Mouse (Mus musculus): ENCODE results near the gene Trpm5. TPM values are rescaled to one million over a fixed set of nuclear protein-coding genes. Genes with fewer than 3 reads are reported as not detected.
A peak's percentile ranks its signal among the peaks of the same experiment; 100 is the strongest.

Trpm5 gene
- total and polyA plus RNA-seq, 2 experiments from 2014 or later = 1.3 to 1.6 TPM

DNA sequence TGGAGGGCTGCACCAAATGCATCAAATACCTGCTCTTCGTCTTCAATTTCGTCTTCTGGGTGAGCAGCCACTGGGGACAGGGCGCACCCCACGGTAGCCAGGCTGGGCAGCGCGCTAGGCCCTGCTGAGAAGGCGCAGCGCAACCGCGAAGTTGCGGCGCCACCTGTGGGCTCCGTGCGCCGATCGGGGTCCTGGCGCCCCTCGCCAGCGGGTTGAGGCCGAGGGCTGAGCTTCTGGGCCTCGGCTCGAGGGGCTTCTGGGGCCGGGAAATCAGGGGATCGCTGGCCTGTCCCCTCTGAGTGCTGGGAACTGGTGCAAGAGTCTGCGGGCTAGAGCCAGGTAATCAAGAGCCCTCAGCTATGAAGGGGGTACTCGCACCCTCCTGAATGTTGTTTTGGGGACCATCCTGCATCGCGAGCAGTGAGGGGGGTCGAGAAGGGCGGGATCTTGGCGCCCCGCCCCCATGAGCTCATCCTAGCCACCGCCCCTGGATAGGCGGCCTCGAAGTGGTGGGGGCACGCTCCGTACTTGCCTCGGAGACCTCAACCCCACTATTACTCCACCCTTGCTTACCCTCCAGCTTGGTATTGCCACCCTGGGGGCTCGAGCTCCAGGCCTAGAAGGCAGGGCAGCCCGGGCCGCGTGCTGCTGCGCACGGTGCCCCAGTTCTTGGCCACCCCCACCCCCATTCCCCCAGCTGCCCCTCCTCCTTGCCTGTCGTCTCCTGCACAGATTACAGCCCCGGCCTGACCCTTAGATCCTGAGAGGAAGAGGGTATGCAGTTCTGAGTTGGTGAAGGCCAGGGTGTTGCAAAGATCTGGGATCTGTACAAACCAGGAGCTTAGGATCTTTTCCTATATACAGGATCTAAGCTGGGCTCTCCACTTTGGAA lies 41.2 kb downstream of the Trpm5 start:
- Histone ChIP-seq H3K4me3 (ENCODE audit: low read depth, low read length) (peak overlapping the region; percentile 91), H3K4me2 (ENCODE audit: low read depth, low read length, poor library complexity, severe bottlenecking) (peak overlapping the region; percentile 82), H3K27ac (ENCODE audit: low read depth, low read length) (peak overlapping the region; percentile 88), H3K4me1 (ENCODE audit: insufficient read depth, low read length) (peaks cover 28% of the 10 kb centered on the region), H3K9me3 (ENCODE audit: low read length) (no peaks in the 10 kb centered on the region), H3K36me3 (ENCODE audit: insufficient read depth, low read length) (no peaks in the 10 kb centered on the region), H3K27me3 (ENCODE audit: insufficient read depth, low read length) (no peaks in the 10 kb centered on the region), H3K9ac (replicated peaks; ENCODE audit: low read length, poor library complexity, severe bottlenecking) (peak overlapping the region; percentile 98)
- WGBS = under 1% methylated on average over 44 of the region's 46 CpGs
- peak; percentile 58 for TF ChIP-seq CTCF (IDR thresholded peaks at IDR 0.05)
- peak; percentile 84 for ATAC-seq (ENCODE audit: low FRiP score)
- peak; percentile 79 for DNase-seq (ENCODE audit: low spot score)

- Histone ChIP-seq H3K9me3 (ENCODE audit: low read length) (no peaks in the 10 kb centered on the region), H3K9ac (replicated peaks; ENCODE audit: low read length, poor library complexity, severe bottlenecking) (peak within 1 kb of the TSS; percentile 98), H3K27me3 (ENCODE audit: insufficient read depth, low read length) (no peaks in the 10 kb centered on the region), H3K4me3 (ENCODE audit: low read depth, low read length) (peak within 1 kb of the TSS; percentile 91), H3K36me3 (ENCODE audit: insufficient read depth, low read length) (no peaks in the 10 kb centered on the region), H3K4me1 (ENCODE audit: insufficient read depth, low read length) (peaks cover 26% of the 10 kb centered on the region), H3K4me2 (ENCODE audit: low read depth, low read length, poor library complexity, severe bottlenecking) (peak within 1 kb of the TSS; percentile 82), H3K27ac (ENCODE audit: low read depth, low read length) (peak within 1 kb of the TSS; percentile 88)
- WGBS = under 1% methylated on average over 35 of the region's 37 CpGs
- TF ChIP-seq CTCF (IDR thresholded peaks at IDR 0.05) = no peak
- DNase-seq (ENCODE audit: low spot score) (peak; percentile 79), ATAC-seq (ENCODE audit: low FRiP score) (peak; percentile 76)
Observed at GRCm38 (mm10) chr7:143052626-143053007, 41.8 kb downstream of the Trpm5 start, which contains the start of gene Cd81. Cd81 (plus strand) TSS chr7:143052739.

DNA sequence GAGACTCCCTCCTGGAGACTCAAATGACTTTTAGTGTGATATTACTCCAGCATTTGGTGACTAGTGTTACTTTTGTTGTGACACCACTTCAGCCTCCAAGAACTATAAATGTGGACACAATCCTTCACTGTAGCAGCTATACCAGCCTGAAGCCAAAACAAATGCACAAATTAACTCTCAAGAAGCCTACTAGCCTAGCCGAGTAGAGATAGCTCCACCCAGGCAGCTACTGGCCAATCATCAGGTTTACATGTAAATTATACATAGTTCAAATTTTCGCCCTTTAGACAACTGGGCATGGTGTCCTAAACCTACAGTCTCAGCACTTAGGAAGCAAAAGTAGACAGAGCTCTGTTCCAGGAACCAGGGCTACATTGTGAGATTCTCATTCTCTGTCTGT lies 43.1 kb downstream of the Trpm5 start:
- Histone ChIP-seq H3K4me2 (ENCODE audit: low read depth, low read length, poor library complexity, severe bottlenecking) (no peak overlapping the region), H3K27ac (ENCODE audit: low read depth, low read length) (no peak overlapping the region), H3K4me3 (ENCODE audit: low read depth, low read length) (no peak overlapping the region), H3K4me1 (ENCODE audit: insufficient read depth, low read length) (peaks cover 26% of the 10 kb centered on the region), H3K9me3 (ENCODE audit: low read length) (no peaks in the 10 kb centered on the region), H3K27me3 (ENCODE audit: insufficient read depth, low read length) (no peaks in the 10 kb centered on the region), H3K36me3 (ENCODE audit: insufficient read depth, low read length) (no peaks in the 10 kb centered on the region), H3K9ac (replicated peaks; ENCODE audit: low read length, poor library complexity, severe bottlenecking) (no peak overlapping the region)
- 71% methylated on average over 2 of the region's 2 CpGs for WGBS
- DNase-seq (ENCODE audit: low spot score) (no peak), ATAC-seq (ENCODE audit: low FRiP score) (no peak)
- TF ChIP-seq CTCF (IDR thresholded peaks at IDR 0.05) = no peak

GRCm38 (mm10) chr7:143049841-143050816 lies 44.3 kb downstream of the Trpm5 start:
- no peaks in the 10 kb centered on the region for H3K36me3 ChIP-seq (ENCODE audit: insufficient read depth, low read length)
- WGBS = 97% methylated on average over 3 of the region's 3 CpGs
- peaks cover 19% of the 10 kb centered on the region for H3K4me1 ChIP-seq (ENCODE audit: insufficient read depth, low read length)
- no peak for ATAC-seq (ENCODE audit: low FRiP score)
- no peak for TF ChIP-seq CTCF (IDR thresholded peaks at IDR 0.05)
- no peak overlapping the region for H3K4me2 ChIP-seq (ENCODE audit: low read depth, low read length, poor library complexity, severe bottlenecking)
- no peak overlapping the region for H3K27ac ChIP-seq (ENCODE audit: low read depth, low read length)
- no peak overlapping the region for H3K9ac ChIP-seq (replicated peaks; ENCODE audit: low read length, poor library complexity, severe bottlenecking)
- H3K9me3 ChIP-seq (ENCODE audit: low read length) = no peaks in the 10 kb centered on the region
- H3K27me3 ChIP-seq (ENCODE audit: insufficient read depth, low read length) = no peaks in the 10 kb centered on the region
- DNase-seq (ENCODE audit: low spot score) = no peak
- H3K4me3 ChIP-seq (ENCODE audit: low read depth, low read length) = no peak overlapping the region

DNA sequence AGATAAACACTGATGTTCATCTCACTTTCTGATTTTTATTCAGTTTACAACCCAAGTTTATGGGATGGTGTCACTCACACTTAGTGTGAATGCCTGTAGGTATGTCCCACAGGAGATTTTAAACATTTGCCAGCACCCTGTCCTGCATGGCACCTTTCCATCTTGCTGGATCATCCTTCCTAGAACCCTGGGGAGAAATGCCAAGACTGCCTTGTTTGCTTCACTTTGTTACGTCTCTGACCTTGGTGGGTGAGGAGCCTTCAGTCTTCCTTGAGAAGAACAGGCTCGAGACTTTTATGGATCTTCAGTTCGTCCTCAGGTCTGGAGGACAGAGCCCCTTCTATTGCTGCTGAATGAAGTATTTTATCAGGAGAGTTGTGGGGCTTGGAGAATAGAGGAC lies 45.1 kb downstream of the Trpm5 start:
- WGBS = 77% methylated on average over 3 of the region's 3 CpGs
- Histone ChIP-seq H3K9me3 (ENCODE audit: low read length) (no peaks in the 10 kb centered on the region), H3K27ac (ENCODE audit: low read depth, low read length) (no peak overlapping the region), H3K27me3 (ENCODE audit: insufficient read depth, low read length) (no peaks in the 10 kb centered on the region), H3K36me3 (ENCODE audit: insufficient read depth, low read length) (no peaks in the 10 kb centered on the region), H3K9ac (replicated peaks; ENCODE audit: low read length, poor library complexity, severe bottlenecking) (no peak overlapping the region), H3K4me1 (ENCODE audit: insufficient read depth, low read length) (peaks cover 11% of the 10 kb centered on the region; the same call in 1 of the 2 replicates), H3K4me3 (ENCODE audit: low read depth, low read length) (no peak overlapping the region), H3K4me2 (ENCODE audit: low read depth, low read length, poor library complexity, severe bottlenecking) (no peak overlapping the region)
- ATAC-seq (ENCODE audit: low FRiP score) = no peak
- DNase-seq (ENCODE audit: low spot score) = no peak
- no peak for TF ChIP-seq CTCF (IDR thresholded peaks at IDR 0.05)
